Mouse (Mus musculus) bone marrow, adult 2 months (tissue): ENCODE measurements around the gene Coro1c.

Source experiments
- CTCF ChIP-seq: fragments of 200-500 bp; IDR thresholded peaks from 2 replicates; pipeline ENCODE4 v1.5.1; 2011; ENCODE audit warnings: low read length, control low read depth; ENCODE audit not compliant: control insufficient read depth, insufficient read depth
- POLR2A ChIP-seq: fragments of 200-500 bp; IDR thresholded peaks from 2 replicates; pipeline ENCODE4 v1.6.1; 2011; ENCODE audit warnings: low read depth, mild to moderate bottlenecking, control low read depth, low read length, borderline replicate concordance; ENCODE audit not compliant: control insufficient read depth

- TF ChIP-seq POLR2A (no peak), CTCF (no peak)
Observed at GRCm38 (mm10) chr5:113814111-113815040, 94.2 kb downstream of the Coro1c start.
